Mouse (Mus musculus) regulatory T cell (primary cell): ENCODE measurements at regions not wholly inside any gene's neighbourhood (a gene's known extent, or its start where the extent isn't known, plus 50 kb on each side); places are given as distances from the start of the nearest gene placed in this dataset.

Source experiments
- in situ Hi-C: fragments of 300-600 bp; cut with MboI, MseI; formaldehyde crosslinking; loops from one replicate; pipeline ENCODE4 v1.15.1; 2025; ENCODE audit warnings: high pct_unique_total_duplicates

DNA sequence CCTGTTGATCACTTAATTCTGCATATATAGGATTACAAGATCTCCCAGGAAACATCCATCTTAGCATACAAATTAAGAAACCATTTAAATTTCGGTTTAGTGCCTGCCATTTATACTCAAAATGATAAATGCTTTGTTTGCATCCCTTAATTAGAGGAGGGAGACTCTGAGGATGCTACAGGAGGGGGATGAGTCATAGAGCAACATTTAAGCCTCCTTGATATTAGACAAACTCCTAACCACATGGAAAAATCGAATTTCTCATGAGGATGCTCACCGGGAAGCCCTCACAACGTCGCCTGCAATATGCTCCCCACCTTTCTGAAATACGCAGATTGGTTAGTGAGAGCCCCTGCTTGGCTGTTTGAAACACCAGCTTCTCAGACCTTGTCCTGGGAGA, 320.8 kb upstream of the Sphkap start:
- in situ Hi-C loops = no loop called here

DNA sequence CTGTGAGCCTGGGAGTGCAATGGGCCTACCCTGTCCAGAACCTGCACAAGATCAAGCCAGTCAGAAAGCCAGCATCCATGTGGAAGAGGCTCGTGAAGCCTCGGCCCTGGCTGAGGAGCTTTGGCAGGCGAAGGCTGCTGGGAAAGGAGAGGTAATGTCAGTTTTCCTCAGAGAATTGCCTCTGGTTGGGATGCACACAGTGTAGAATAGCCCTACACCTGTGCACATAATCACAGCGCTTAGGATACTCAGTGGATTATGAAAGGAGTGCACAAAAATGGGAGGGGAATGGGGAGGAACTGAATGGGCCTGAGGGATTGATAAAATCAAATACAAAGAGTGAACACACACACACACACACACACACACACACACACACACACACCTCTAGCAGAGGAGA, 319.9 kb upstream of the Sphkap start:
- in situ Hi-C loops = no loop called here

DNA sequence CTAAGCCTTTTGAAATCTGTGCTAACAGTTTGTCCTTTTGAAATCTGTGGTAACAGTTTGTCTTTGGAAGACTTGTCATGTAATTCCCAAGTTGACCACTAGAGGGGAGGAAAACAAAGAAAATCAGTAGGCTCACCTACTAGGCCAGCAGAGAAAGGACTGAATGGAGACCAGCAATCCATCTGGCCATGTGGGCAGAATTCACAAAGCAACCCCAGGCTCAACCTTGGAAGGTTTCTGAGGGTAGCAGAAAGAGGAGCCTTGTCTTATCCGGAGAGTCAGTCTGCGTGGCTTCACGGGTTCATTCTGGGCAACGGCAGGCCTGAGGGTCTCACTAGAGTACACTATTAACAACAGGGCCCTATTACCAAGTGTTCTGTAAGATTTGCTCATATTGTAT, 319.2 kb upstream of the Sphkap start:
- in situ Hi-C loops = no loop called here

DNA sequence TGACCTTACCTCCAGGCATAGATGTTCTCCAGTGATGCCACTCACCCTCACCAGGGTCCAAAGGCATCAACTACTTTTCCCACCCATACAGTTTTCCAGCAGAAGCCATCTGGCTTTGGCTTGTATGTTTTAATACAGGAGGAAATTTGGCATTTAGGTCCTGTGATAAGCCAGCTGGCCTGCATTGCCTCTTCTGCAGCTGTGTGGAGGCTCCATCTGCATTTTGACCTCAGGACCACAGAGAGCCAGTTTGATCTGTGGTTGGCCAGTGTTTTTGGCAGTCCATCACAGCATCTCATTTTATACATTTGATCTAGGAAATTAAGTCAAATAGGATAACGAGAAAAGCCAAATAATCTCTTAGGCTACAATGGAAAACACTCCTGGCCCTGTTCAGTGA, 315.1 kb upstream of the Sphkap start:
- in situ Hi-C loops = loop anchor here (25.0 kb wide), 1 partner anchor 961 kb away; the partner anchor contains the start of genes Gm47791 and Tm4sf20

DNA sequence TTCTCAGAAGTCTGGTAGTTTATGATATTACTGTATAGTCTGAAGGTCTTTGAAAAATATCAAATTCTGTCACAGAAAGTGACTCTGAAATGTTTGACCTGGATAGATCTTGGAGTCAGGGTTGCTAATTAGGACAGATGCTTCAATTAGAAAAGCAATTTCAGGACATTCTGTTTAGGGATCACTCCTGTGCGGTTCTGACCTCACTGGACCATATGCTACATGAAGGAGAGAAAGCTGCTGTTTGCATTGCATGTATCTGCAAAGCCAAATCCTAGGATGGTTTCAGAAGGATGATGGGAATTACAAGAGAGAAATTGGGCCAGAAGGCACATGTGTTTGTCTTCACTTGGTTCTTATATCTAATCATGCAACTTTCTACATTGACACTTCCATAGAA, 312.2 kb upstream of the Sphkap start:
- in situ Hi-C loops = loop anchor here (25.0 kb wide), 1 partner anchor 958 kb away; the partner anchor contains the start of genes Gm47791 and Tm4sf20

DNA sequence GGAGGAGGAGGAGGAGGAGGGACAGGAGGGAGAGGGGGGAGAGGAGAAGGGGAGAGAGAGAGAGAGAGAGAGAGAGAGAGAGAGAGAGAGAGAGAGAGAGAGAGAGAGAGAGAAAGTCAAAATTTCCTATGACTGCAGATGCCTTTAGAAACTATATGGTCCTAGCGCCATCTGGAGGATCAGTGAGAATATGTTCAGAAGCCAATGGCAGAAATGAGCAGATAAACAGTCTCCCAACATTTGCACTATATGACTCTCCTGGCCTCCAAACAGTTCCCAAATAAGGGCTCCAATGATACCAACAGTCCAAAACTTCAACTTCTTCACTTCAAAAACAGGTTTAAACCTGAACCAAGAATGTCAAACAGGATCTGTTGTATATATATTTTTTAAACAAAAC, 309.1 kb upstream of the Sphkap start:
- in situ Hi-C loops = loop anchor here (25.0 kb wide), 1 partner anchor 955 kb away; the partner anchor contains the start of genes Gm47791 and Tm4sf20

DNA sequence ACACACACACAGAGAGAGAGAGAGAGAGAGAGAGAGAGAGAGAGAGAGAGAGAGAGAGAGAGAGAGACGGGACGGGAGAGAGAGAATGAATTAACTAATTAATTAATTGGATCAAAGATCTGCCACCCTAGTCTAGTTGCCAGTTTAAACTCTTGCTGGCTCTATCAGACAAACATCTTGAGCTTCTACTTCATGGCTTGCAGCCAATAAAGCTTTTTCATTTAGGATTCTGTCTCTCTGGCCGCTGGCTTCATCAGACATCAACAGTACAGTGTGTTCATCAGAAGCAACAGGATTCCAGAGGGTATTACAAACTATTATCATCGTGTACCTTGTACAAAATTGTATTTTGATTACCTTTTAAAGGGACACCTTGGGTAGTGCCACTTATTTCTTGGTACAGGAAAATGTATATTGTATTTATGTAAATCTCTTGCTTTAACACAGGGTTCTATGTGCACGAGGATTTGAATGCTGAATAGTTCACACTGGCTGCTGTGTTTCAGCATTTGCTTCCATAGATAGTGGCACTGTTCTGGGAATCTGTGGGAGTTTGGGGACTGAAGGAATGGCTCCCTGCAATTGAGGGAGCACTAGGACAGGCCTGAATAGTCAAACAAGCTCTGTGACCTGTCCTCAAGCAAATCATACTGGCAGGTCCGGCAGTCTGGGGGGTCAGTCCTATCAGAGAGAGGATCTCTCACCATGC, 293.9 kb upstream of the Sphkap start:
- in situ Hi-C loops = loop anchor here (25.0 kb wide), 1 partner anchor 940 kb away; the partner anchor contains the start of genes Gm47791 and Tm4sf20

DNA sequence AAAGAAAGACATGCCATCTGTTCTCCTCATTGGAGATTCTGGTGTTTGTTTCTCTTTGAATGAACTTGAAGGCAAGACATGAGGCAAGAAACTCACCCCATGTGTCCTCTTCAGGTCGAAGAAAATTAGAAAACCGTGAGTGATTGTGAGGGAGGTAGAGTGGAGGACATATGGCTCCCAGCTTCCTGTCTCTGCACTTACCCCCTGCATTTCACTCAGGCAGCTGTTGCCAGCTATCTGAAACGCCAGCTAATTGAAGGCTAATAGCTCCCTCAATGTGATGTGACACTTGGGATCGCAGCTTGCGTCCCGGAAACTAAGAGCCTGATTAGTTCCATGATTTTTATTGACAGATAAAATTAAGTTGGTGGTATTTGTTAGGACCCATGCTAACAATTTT, 289.4 kb upstream of the Sphkap start:
- in situ Hi-C loops = no loop called here

DNA sequence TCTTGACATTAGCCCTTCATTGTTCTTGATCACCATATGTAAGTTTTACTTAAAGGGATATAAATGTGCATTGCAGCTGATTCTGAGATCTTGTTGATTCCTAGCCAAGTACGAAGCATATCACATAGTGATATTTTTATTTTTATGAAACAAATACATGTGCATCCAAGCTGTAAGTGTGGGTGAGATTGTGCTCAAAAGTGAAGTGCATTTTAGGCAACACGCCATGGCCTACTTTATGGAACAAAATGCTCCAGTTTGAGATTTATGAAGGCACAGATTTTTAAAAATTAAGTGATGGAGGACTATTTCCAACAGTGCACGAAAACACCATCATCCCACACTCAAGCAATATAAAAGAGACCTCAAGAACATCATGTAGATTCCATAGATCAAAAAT, 277.2 kb upstream of the Sphkap start:
- in situ Hi-C loops = no loop called here

DNA sequence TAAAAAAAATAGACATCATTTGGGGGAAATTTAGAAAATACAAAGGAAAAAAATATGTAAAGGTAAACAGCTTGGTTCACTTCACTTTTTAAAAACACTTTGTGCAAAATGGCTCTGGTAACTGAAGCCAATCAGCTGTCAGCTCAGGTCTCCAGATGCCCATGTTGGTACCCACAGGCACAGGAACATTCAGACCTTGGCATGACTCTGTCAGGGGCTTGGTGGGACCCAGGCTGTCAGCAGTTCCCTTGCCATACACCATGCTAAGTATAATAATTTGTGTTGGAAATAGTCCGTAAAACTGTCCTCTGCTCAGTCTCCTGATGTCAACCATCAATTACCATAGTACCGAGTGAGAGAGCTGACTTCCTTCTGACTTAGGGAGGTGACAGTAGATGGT, 257.3 kb upstream of the Sphkap start:
- in situ Hi-C loops = no loop called here

DNA sequence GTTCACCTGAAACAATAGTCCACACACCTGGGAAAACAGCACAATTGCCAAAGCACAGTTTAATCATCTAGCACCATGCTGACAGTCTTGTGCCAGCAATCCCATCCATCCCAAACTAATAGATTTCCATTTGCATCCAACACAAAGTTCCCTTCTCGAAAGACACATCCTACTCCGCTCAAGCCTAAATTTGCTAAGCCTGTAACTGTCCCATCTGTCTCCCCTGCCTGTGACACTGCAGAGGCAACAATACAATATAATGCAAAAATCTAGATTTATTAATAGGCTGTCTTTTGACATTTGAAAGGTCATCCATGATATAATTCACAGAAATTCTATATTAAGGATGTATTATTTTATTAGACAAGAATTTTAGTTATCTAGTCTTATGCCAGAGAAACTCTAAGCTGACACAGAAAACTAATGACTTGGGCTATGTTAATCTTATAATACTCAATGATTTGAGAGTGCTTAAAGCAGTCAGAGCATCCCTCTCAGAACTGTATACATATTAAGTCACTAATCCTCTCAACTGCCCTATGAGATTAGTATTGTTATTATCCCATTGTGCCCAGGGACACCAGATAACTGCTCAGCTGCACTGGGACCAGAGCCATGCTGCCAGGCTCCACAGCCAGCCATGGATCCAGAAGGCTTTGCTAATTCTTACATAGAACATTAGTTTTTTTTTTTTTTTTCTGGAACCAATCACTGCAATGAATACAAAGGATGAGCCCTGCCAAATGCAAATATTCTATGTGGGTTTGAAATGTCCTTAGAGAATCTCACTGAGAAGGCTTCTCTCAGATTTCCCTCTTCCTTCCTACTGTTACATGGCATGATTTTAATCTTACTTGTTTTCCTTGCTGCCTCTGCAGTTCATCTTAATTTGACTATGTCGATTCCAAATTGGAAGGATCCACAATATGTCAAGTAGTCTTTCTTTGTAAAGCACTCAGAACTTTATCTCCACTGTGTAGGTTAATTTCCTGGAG, 254.1 kb upstream of the Sphkap start:
- in situ Hi-C loops = no loop called here

DNA sequence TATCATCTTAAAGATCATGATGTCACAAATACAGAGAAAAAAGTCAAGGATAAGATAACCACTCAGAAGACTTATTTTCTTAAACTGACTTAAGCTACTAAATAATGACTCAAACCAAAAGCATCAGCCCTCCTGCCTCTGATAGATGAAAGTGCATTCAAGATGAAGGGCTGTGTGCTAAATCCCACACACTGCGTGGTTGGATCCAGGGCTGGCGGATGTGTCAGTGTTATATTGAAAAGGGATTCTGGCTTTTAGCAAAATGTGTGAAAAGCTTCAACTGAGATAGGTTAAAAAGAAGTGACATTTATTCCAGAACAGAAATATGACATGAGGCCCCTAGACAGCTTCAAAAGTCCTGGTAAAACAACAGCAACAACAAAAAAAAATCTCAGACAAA, 245.7 kb upstream of the Sphkap start:
- in situ Hi-C loops = no loop called here

DNA sequence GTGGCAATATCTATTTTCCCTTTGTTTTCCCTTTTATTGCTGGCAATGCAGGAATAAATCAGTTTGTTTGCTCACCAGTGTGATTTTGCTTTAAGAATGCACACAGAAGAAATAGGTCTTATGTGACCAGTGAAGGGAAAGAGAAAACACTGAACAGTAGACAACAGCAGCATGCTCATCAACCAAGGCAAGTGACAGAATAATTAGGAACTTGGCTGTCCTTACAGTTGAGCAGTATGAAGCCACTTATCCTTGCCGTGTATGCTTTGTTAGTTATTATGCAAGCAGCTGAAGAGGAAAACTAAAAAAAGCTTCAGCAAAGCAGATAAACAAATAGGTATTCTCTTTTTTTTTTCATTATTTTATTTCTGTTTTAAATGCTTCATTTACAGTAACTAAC, 237.6 kb upstream of the Sphkap start:
- in situ Hi-C loops = no loop called here

DNA sequence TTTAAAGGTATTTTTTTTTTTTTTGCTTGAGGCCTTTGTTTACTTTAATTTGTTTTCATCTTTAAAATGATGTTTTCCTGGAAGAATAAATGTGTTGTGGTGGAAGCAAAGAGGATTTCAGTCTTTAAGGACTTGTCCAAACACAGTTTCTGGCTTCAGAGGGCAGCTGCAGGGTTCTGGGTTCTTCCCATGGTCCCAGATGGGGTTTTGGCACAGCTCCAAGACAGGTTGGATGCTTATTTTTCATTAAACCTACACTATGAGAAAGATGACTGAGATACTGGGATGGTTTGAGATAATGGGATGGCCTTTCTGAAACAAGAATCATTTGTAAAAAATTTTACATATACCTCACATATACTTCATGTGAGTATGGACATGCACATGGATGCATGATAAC, 234.7 kb upstream of the Sphkap start:
- in situ Hi-C loops = no loop called here

DNA sequence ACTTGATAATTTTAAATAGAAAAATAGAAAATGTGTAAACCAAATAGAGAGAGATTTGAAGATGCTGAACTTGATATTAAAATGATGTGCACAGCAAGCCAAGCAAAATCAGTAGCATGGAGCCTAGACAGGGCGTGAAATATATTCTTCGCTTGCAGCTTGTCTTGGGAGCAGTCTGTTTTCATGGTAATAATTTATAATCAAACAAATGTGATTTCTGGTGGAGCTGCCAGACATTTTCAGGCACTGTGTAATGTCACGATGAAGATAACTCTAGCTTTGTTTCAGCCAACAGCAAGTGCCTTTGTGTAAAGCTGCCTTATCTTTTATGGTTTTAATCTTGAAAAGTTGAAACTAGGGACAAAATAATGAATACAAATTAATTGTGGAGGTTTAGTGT, 228.1 kb upstream of the Sphkap start:
- in situ Hi-C loops = no loop called here

DNA sequence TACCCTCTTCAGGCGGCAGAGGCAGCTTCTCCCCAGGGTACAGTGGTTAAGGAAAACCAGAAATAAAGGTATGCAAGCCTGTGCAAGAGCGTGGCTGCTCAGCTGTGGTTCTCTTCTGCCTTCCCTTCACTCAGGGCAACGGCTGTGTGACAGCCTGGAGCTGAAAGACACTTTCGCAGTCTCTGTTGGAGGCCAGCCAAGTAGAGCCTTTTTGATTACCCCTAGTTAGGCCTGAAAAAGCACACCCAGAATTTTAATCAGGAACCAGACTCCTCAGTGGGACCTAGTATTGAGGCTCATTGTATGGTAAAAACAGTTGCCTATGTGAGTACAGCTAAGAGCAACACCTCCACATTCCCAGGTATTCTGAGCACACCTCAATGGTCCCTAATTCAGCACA, 223.8 kb upstream of the Sphkap start:
- in situ Hi-C loops = no loop called here

DNA sequence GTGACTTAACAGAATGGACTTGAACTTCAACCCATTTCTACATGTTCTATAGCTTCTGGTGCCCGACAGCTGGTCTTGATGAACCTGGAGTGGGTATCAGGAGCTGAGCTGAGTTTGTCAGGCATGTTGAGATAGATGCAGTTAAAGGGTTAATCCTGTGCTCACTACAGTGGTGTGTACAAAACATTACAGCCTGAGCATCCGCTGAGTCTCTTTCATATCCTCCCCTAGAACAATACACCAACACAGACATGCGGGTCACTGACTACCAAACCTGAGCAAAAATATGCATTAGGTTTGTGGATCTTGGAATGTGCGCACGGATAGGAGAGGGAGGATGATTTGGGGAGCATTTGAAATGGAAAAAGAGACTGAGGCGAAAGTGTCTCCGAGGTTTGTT, 223.4 kb upstream of the Sphkap start:
- in situ Hi-C loops = no loop called here

DNA sequence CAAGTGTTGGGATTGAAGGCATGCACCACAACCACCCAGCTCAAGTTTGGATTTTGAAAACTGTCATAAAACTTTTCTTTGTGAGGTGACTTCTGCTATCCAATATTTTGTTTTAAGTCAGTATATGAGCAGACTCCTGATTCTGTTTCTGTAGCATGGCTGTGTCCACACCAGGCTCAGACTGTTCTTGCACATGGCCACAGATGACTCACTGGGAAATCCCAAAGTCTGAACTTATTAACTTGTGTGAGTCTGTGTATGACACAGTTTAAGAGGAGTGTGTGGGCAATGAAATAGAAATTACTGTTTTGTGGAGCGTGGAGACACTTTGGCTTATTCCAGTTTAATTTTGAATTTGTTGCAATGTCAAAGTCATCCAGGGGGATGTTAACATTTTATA, 179.3 kb upstream of the Sphkap start:
- in situ Hi-C loops = no loop called here

DNA sequence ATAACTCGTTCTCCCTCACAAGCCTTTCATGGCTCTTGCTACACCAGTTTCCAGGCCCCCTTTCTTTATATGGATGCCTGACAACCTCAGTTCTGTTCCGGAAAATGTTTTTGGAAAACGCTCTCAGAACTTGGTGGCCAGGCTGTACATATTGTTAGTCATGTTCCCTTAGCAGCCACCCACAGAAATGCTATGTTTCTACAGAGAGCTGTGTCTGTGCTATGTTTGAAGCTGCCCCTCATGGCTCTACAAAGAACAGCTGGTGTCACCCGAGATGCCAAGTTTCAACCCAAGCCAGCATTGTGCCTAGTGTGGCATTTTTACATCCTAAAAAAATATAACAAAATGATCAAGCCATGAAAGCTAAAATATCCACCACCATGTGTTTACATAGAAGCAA, 175.0 kb upstream of the Sphkap start:
- in situ Hi-C loops = no loop called here

DNA sequence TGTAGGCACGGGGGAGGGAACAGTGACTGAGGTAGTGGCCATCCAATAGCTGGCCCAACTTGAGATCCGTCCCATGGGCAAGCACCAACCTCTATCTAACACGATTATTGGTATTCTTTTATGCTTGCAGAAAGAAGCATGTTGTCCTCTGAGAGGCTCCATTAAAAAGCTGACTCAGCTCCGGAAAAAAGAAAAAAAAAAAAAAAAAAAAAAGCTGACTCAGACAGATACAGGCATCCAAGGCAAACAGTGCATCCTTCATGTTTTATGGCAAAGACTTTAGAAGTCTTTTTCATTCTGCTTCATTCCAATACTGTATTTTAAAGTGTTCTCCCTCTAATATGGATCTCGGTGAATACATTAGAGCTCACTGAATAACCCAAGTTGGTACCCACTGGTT, 162.0 kb upstream of the Sphkap start:
- in situ Hi-C loops = no loop called here

DNA sequence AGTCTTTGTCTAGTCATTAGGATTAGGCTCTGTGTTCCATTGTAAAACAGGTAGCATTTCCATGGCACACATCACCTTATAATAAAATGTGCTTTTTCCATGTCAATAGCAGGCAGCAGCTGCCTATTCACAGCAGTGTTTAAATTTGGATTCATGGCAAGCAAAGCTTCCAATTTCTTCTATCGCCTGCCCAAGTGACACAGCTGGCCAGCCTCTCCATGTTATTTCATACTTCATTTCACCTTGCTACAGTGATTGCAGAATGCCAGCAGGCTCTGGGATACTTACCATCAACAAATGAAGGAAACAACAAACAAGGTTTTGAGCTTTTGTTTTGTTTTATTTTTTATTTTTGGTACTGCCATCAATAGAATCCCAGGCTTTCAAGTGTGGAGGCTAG, 160.7 kb upstream of the Sphkap start:
- in situ Hi-C loops = no loop called here

DNA sequence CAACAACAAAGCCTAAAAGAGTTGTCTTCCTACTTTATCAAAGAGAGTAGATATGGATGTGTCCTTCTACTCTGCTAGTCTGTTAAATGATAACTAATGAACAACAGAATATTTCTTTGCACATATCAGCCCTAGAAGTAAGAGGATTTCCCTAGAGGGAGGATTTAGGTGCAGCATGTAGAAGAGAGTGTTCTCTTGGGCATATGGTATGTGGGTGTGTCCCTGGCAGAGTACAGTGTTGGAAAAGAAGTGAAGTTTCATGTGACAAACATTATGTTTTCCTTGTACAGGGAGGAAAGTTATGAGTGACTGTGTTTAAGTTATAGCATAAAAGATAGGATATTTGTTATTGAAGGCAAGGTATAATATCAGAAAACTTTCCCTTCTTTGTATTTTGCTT, 143.6 kb upstream of the Sphkap start:
- in situ Hi-C loops = no loop called here

DNA sequence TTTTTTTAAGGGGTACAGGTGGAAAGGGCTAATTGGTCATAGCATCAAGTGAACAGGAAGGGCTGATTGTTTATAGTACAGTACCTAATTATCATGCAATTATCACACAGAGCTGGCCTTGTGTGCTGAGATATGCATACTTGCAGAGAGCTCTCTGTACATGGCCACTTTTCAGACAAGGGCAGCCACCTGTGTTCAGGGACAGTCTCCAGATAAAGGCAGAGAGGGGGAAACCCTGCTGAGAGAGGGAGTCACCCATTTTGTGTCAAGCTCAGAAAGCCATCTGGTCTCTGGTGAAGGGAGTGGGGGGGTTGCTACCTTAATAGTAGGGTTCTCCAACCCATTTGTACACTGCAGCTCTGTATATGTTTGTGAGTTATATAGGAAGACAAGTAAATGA, 127.5 kb upstream of the Sphkap start:
- in situ Hi-C loops = no loop called here
